Mouse (Mus musculus) ES-Bruce4 (cell line): ENCODE data around the gene Pitpnm2. TPM values are rescaled to one million over a fixed set of nuclear protein-coding genes. Genes with fewer than 3 reads are reported as not detected.

Experiments used
- H3K27ac ChIP-seq: 2 replicates; pipeline ENCODE4 v1.5.1; 2012; ENCODE audit warnings: low read length, inconsistent platforms; ENCODE audit not compliant: insufficient read depth
- H3K27me3 ChIP-seq: 2 replicates; pipeline ENCODE4 v1.6.1; 2012; ENCODE audit warnings: mild to moderate bottlenecking, low read length, inconsistent platforms; ENCODE audit not compliant: control insufficient read depth, poor library complexity, insufficient read depth, severe bottlenecking
- H3K36me3 ChIP-seq: 2 replicates; pipeline ENCODE4 v1.6.1; 2012; ENCODE audit warnings: inconsistent platforms, mild to moderate bottlenecking, low read length, moderate library complexity; ENCODE audit not compliant: control insufficient read depth, poor library complexity, insufficient read depth, severe bottlenecking
- H3K4me1 ChIP-seq: one replicate; pipeline ENCODE4 v1.8.1; 2011; ENCODE audit warnings: low read length; ENCODE audit not compliant: control insufficient read depth, insufficient read depth
- H3K4me3 ChIP-seq: 2 replicates; pipeline ENCODE4 v1.5.1; 2011; ENCODE audit warnings: low read depth, mild to moderate bottlenecking, low read length
- H3K9ac ChIP-seq: 2 replicates; pipeline ENCODE4 v1.6.1; 2012; ENCODE audit warnings: low read depth, mild to moderate bottlenecking, inconsistent platforms; ENCODE audit not compliant: poor library complexity, severe bottlenecking
- H3K9me3 ChIP-seq: replicated peaks from 2 replicates; pipeline ENCODE4 v1.6.1; 2012; ENCODE audit warnings: mild to moderate bottlenecking, low read length, inconsistent platforms; ENCODE audit not compliant: control insufficient read depth, poor library complexity, insufficient read depth, severe bottlenecking
- CTCF ChIP-seq: IDR thresholded peaks from one replicate; pipeline ENCODE4 v1.8.1; 2011; ENCODE audit warnings: low read depth, low read length
- EP300 ChIP-seq: IDR thresholded peaks from 2 replicates; pipeline ENCODE4 v1.6.1; 2011; ENCODE audit warnings: low read depth, low read length; ENCODE audit not compliant: insufficient read depth
- POLR2A ChIP-seq: IDR thresholded peaks from one replicate; pipeline ENCODE4 v1.8.1; 2011; ENCODE audit warnings: low read length; ENCODE audit not compliant: insufficient read depth
- polyA plus RNA-seq: library from polyadenylated mRNA; stranded (reverse); fragments of >200 nt; gene quantifications from 2 replicates; pipeline ENCODE4 v1.2.4, GENCODE M21; 2011; ENCODE audit warnings: low read depth; ENCODE audit not compliant: missing spikeins, insufficient read depth, insufficient read length

The Pitpnm2 gene
- polyA plus RNA-seq, 1 experiment: 13.1 TPM

DNA sequence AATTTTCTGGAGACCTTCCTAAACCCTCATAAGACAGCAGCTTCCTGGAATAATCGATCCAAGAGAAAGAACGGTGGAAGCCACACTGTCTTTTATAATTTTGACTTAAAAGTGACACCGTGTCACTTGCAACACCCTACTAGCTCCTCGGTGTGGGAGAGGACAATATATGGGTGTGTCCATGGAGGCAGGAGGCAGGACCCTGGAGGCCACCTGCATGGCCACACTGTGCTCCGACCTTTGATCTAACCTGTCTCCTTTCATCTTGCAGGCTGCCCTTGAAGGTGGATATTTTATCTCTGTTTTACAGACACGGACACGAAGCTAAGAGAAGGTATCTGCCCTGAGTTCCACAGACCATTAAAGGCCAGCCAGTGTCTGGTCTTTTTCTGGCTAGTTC, 51.1 kb downstream of the Pitpnm2 start:
- no peaks in the 10 kb centered on the region for H3K4me1 ChIP-seq
- no peak overlapping the region for H3K27ac ChIP-seq
- no peak overlapping the region for H3K4me3 ChIP-seq
- no peaks in the 10 kb centered on the region for H3K27me3 ChIP-seq
- H3K9me3 ChIP-seq: no peaks in the 10 kb centered on the region
- no peak overlapping the region for H3K9ac ChIP-seq
- no peaks in the 10 kb centered on the region for H3K36me3 ChIP-seq
- TF ChIP-seq CTCF (no peak), EP300 (no peak), POLR2A (no peak)

- no peak for TF ChIP-seq CTCF
- TF ChIP-seq EP300: no peak
- no peak for TF ChIP-seq POLR2A
- H3K4me1 ChIP-seq: no peaks in the 10 kb centered on the region
- no peaks in the 10 kb centered on the region for H3K36me3 ChIP-seq
- no peak overlapping the region for H3K4me3 ChIP-seq
- H3K9ac ChIP-seq: no peak overlapping the region
- no peaks in the 10 kb centered on the region for H3K27me3 ChIP-seq
- no peaks in the 10 kb centered on the region for H3K9me3 ChIP-seq
- no peak overlapping the region for H3K27ac ChIP-seq
Measured at GRCm38 (mm10) chr5:124196082-124196481, 53.5 kb downstream of the Pitpnm2 start.

GRCm38 (mm10) chr5:124194386-124195084, 55.0 kb downstream of the Pitpnm2 start:
- no peaks in the 10 kb centered on the region for H3K4me1 ChIP-seq

DNA sequence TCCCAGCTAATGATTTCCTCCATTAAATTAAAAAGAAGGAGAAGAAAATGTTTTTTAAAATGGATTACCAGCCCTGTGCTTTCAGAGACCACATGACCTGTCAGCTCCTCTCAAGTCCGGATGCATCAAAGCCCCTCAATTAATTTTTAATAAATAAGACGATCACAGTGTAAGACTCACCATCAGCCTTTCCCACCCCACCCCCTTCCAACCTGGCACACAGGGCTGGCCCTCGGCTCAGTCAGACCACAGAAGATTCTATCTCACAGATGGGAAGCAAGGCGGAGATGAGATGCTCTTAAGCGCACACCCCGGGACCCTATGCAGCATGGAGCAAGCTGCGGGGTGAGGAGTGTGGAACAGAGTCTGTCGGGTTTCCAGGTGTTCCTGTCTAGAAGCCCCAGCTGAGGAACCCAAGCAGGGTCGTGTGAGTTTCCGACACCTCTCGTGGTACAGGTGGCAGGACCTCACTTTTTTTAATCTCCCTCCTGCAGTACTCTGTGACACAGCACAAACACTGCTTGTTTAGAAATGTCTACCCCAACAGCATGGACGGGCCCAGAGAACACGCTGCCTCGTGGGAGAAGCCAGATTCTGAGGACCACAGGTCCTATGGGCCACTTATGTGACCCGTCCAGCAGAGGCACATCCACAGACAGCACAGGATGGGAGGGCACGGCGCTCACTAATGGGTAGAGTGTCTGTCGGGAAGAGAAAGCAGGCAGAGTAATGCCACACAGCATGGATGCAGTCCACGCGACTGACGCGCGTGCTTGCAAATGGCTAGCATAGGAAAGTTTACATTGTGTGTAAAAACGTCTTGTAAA, 56.1 kb downstream of the Pitpnm2 start:
- Histone ChIP-seq H3K27me3 (no peaks in the 10 kb centered on the region), H3K9ac (no peak overlapping the region), H3K4me3 (no peak overlapping the region), H3K9me3 (no peaks in the 10 kb centered on the region), H3K27ac (no peak overlapping the region), H3K4me1 (no peaks in the 10 kb centered on the region), H3K36me3 (no peaks in the 10 kb centered on the region)
- no peak for TF ChIP-seq EP300
- TF ChIP-seq CTCF: no peak
- no peak for TF ChIP-seq POLR2A

More at GRCm38 (mm10) chr5:124194386-124195084, 55.0 kb downstream of the Pitpnm2 start:
- no peak overlapping the region for H3K4me3 ChIP-seq
- H3K27ac ChIP-seq: no peak overlapping the region
- no peaks in the 10 kb centered on the region for H3K9me3 ChIP-seq
- no peak for TF ChIP-seq EP300
- TF ChIP-seq POLR2A: no peak
- no peak for TF ChIP-seq CTCF
- H3K27me3 ChIP-seq: no peaks in the 10 kb centered on the region
- H3K9ac ChIP-seq: no peak overlapping the region
- H3K36me3 ChIP-seq: no peaks in the 10 kb centered on the region

DNA sequence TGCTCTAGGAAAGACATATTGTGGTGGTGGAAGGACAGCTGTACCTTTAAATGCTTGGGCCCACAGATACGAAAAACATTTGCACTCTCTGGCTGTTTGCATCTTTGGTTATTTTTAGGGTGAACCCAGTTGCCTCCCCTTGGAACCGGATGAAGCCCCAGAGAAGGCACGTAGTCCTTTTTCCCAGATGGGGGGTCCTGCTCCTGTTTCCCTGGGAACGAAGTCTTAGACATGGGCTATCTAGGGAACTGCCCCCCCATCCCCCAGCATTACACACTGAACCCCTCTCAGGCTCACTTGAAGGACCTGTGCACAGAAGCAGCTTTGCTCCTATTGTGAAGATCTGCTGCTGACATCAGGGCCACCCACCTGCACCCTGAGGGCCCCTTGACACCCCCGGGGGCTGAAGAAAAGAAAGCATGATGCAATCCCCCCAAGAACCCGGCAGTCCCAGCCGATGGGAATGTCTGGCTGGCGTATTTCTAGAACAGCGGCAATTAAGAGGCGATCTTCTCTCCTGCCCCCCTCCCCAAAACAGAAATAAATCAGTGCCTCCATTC, 56.8 kb downstream of the Pitpnm2 start:
- Histone ChIP-seq H3K4me1 (no peaks in the 10 kb centered on the region), H3K27me3 (no peaks in the 10 kb centered on the region; the same call in 1 of the 2 replicates), H3K9me3 (no peaks in the 10 kb centered on the region), H3K36me3 (no peaks in the 10 kb centered on the region), H3K4me3 (no peak overlapping the region), H3K27ac (no peak overlapping the region), H3K9ac (no peak overlapping the region)
- no peak for TF ChIP-seq CTCF
- TF ChIP-seq POLR2A: no peak
- TF ChIP-seq EP300: no peak

DNA sequence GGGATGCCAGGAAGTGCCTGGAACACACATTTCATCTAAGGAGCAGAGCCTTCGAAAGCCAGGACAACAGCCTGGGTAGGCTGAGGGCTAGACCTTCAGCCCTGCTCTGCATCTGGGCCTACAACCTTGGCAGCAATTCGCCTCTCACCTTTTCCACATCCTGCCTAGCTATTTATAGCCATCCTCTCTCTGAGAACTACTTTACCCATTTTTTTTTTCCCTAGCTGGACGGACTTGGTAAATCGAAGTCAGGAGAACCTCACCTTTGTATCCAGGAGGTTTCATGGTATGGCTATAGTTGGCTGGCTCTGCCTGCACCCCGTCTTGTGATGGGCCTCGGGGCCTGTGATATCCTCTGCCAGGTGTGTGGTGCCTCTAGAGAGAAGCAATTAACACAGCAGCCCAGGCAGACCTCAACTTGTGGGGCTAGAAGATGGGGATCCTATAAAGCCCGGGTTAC, 57.3 kb downstream of the Pitpnm2 start:
- no peak for TF ChIP-seq POLR2A
- no peaks in the 10 kb centered on the region; the same call in 1 of the 2 replicates for H3K27me3 ChIP-seq
- no peak overlapping the region for H3K4me3 ChIP-seq
- H3K9ac ChIP-seq: no peak overlapping the region
- H3K4me1 ChIP-seq: no peaks in the 10 kb centered on the region
- no peaks in the 10 kb centered on the region for H3K36me3 ChIP-seq
- no peak overlapping the region for H3K27ac ChIP-seq
- H3K9me3 ChIP-seq: no peaks in the 10 kb centered on the region
